Mouse (Mus musculus) kidney, adult 2 months (tissue): Measurements from ENCODE around the gene Dazl. TPM values are rescaled to one million over a fixed set of nuclear protein-coding genes. Genes with fewer than 3 reads are reported as not detected.

Source experiments
- DNase-seq: peaks from one replicate; pipeline ENCODE4 v3.0.0; 2021
- H3K27ac ChIP-seq: fragments of 200-500 bp; 2 replicates; pipeline ENCODE4 v1.5.1; 2012; ENCODE audit warnings: low read depth, low read length, control low read depth, inconsistent platforms; ENCODE audit not compliant: insufficient read depth
- H3K27me3 ChIP-seq: fragments of 200-500 bp; replicated peaks from 2 replicates; pipeline ENCODE4 v1.6.1; 2012; ENCODE audit warnings: mild to moderate bottlenecking, moderate library complexity, low read length, inconsistent platforms; ENCODE audit not compliant: control insufficient read depth, insufficient read depth
- H3K36me3 ChIP-seq: fragments of 200-500 bp; 2 replicates; pipeline ENCODE4 v1.6.1; 2012; ENCODE audit warnings: mild to moderate bottlenecking, moderate library complexity, low read length, inconsistent platforms; ENCODE audit not compliant: control insufficient read depth, insufficient read depth
- H3K4me1 ChIP-seq: fragments of 200-500 bp; 2 replicates; pipeline ENCODE4 v1.6.1; 2011; ENCODE audit warnings: low read length; ENCODE audit not compliant: control insufficient read depth, insufficient read depth
- H3K4me3 ChIP-seq: fragments of 200-500 bp; 2 replicates; pipeline ENCODE4 v1.5.1; 2011; ENCODE audit warnings: mild to moderate bottlenecking, low read depth, low read length, control low read depth; ENCODE audit not compliant: insufficient read depth
- CTCF ChIP-seq: fragments of 200-500 bp; conservative IDR thresholded peaks from 2 replicates; pipeline ENCODE4 v1.5.1; 2011; ENCODE audit warnings: low read depth, mild to moderate bottlenecking, control low read depth, low read length, moderate library complexity, mixed read lengths; ENCODE audit not compliant: insufficient read depth, insufficient read length
- POLR2A ChIP-seq: fragments of 200-500 bp; IDR thresholded peaks from one replicate; pipeline ENCODE4 v1.6.1; 2011; ENCODE audit warnings: low read depth, low read length, control low read depth
- WGBS: fragments of 180-500 bp; shearing (Covaris S2); methylation state at CpG from one replicate; pipeline ENCODE4 v1.1.7; 2018; 5-methylcytosine and 5-hydroxymethylcytosine counted together
- polyA plus RNA-seq: library from polyadenylated mRNA; depleted of rRNA; stranded (reverse); fragments of >200 nt; gene quantifications from 2 replicates; pipeline ENCODE4 v1.2.3, GENCODE M21; 2012

The Dazl gene
- polyA plus RNA-seq, 1 experiment: not detected

DNA sequence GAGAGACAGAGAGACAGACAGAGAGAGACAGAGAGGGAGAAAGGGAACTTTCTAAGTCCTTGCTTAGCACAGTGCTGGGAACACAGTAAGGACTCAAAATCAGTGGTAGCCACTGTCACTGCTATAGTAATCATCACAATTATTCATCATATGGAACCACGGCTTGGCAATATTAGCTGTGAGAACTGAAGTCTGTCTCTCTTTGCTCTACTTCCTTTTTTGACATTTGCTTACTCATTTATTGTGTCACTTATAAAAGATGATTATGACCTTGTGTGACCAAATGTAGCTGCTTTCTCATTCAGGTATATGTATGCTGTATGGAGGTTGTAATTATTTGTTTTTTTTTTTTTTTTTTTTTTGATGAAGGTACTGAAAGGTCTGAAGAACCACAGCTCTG lies 36.8 kb upstream of the Dazl start:
- no peaks in the 10 kb centered on the region for H3K27me3 ChIP-seq
- 95% methylated on average over 1 of the region's 1 CpGs for WGBS
- no peaks in the 10 kb centered on the region for H3K4me1 ChIP-seq
- no peak overlapping the region for H3K4me3 ChIP-seq
- no peak overlapping the region for H3K27ac ChIP-seq
- no peaks in the 10 kb centered on the region for H3K36me3 ChIP-seq
- no peak for TF ChIP-seq CTCF
- no peak for TF ChIP-seq POLR2A
- DNase-seq: no peak

- no peaks in the 10 kb centered on the region for H3K4me1 ChIP-seq
- 96% methylated on average over 4 of the region's 4 CpGs for WGBS
- DNase-seq: no peak
Observed at GRCm38 (mm10) chr17:50324658-50325057, 31.2 kb upstream of the Dazl start.

GRCm38 (mm10) chr17:50318810-50319209 lies 25.4 kb upstream of the Dazl start:
- no peaks in the 10 kb centered on the region for H3K27me3 ChIP-seq
- no peaks in the 10 kb centered on the region for H3K36me3 ChIP-seq
- H3K4me3 ChIP-seq: no peak overlapping the region
- TF ChIP-seq CTCF (no peak), POLR2A (no peak)
- no peak for DNase-seq
- H3K27ac ChIP-seq: no peak overlapping the region
- no peaks in the 10 kb centered on the region for H3K4me1 ChIP-seq

More at GRCm38 (mm10) chr17:50324658-50325057, 31.2 kb upstream of the Dazl start:
- Histone ChIP-seq H3K27me3 (no peaks in the 10 kb centered on the region), H3K4me3 (no peak overlapping the region), H3K27ac (no peak overlapping the region), H3K36me3 (no peaks in the 10 kb centered on the region)
- TF ChIP-seq POLR2A (no peak), CTCF (no peak)

DNA sequence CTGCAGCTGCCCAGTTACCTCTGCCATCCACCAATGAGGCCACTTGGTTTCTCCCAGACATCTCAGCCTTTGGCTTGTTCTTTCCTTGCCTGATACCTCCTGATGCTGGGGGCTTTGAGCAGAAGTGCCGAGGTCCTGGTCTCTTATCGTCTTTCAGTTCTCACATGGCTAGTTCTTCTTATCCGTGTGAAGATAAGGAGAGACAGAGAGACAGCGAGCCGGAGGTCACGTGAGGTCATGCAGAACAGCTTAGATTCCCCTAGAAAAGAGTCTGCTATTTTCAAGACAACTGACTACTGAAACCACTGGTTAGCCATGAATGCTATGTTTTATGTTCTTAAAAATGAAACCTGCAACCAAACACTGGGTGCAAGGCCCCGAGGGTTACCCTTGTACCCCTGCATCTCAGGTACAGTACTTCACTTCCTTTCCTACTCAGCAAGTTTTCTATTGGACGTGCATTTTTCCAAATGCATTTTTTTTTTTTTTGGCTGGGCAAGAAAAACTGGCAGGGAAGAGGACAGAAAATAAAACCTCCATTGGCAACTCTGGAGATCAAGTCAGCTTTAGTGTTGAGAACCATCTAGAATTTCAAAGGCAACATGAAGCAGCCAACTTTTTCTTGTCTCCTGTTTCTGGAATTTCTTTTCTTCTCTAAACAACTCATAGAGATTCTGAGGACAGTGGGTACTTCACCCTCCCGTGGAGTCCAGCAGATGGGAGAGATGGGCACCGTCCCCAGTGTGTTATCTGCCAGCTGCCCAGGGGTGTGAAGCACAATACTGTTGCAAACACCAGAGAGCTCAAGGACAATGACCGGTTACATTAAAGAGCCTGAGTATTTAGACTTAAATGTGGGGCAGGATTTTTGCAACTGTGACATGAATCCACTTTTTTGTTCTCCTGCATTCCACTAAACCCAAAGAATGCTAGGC lies 23.0 kb upstream of the Dazl start:
- DNase-seq: no peak
- 64% methylated on average over 11 of the region's 11 CpGs for WGBS
- TF ChIP-seq CTCF: no peak
- TF ChIP-seq POLR2A: no peak
- Histone ChIP-seq H3K27ac (no peak overlapping the region), H3K4me1 (no peaks in the 10 kb centered on the region), H3K36me3 (no peaks in the 10 kb centered on the region), H3K4me3 (no peak overlapping the region), H3K27me3 (no peaks in the 10 kb centered on the region)

GRCm38 (mm10) chr17:50310148-50310802 lies 16.8 kb upstream of the Dazl start:
- TF ChIP-seq POLR2A (no peak), CTCF (no peak)
- H3K27me3 ChIP-seq: no peaks in the 10 kb centered on the region
- 68% methylated on average over 10 of the region's 10 CpGs for WGBS
- no peaks in the 10 kb centered on the region for H3K4me1 ChIP-seq
- no peaks in the 10 kb centered on the region for H3K36me3 ChIP-seq
- no peak overlapping the region for H3K4me3 ChIP-seq
- H3K27ac ChIP-seq: no peak overlapping the region
- no peak for DNase-seq

- Histone ChIP-seq H3K4me1 (no peaks in the 10 kb centered on the region), H3K27ac (no peak overlapping the region), H3K4me3 (no peak overlapping the region), H3K27me3 (no peaks in the 10 kb centered on the region), H3K36me3 (no peaks in the 10 kb centered on the region)
- TF ChIP-seq CTCF (no peak), POLR2A (no peak)
- 50% methylated on average over 5 of the region's 5 CpGs for WGBS
- no peak for DNase-seq
Observed at GRCm38 (mm10) chr17:50309512-50310072, 16.2 kb upstream of the Dazl start.

DNA sequence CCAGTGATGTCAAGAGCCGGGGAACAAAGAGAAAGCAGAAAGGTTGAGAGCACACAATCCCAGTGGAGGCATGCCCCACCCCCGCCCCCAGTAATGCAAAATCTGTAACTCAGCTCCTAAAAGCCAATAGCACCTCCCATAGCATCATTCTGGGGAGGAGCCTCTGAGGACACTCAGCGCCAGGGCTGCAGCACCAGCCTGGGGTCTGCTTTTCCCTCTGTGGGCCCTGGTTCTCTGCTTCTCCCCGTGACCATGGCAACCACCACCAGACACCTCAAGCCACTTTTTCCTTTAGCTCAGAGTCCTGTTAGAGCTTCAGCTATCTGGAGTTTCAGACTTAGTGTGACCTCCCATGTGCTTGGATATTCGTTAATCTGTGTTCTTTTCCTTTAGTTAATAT lies 15.4 kb upstream of the Dazl start:
- no peak for TF ChIP-seq CTCF
- TF ChIP-seq POLR2A: no peak
- Histone ChIP-seq H3K36me3 (no peaks in the 10 kb centered on the region), H3K4me1 (no peaks in the 10 kb centered on the region), H3K27me3 (no peaks in the 10 kb centered on the region), H3K27ac (no peak overlapping the region), H3K4me3 (no peak overlapping the region)
- DNase-seq: no peak
- WGBS: 71% methylated on average over 5 of the region's 5 CpGs
